Mouse (Mus musculus) right cerebral cortex, postnatal 25 days (tissue): Measurements from ENCODE around the gene 4931428L18Rik.

Experiments used
- DNase-seq: peaks from one replicate; pipeline ENCODE4 v3.0.0; 2022

4931428L18Rik gene

DNA sequence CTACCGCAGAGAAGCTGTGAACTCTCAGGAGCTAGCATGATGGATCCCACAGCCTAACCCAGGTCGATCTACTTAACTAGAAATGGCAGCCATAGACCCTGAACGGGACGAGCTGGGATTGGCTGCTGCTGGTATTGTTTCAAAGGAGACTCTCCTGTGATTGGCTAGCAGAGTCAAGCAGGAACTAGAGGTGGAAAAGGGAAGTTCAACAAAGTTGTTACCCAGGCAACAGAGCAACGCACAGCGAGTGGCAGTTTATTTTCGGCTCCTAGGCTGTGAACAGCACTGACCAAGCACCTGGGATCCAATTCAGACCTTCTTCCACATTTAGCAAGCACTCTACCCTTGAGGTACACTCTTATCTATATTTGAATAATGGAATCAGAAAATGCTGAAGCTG, at the start of gene 4931428L18Rik, which contains the start of gene Pih1d3:
4931428L18Rik (minus strand) TSS at position 121 of the 400 bp plus-strand sequence.
Pih1d3 (plus strand) TSS at position 275 of the 400 bp plus-strand sequence.
- DNase-seq, result no peak

DNA sequence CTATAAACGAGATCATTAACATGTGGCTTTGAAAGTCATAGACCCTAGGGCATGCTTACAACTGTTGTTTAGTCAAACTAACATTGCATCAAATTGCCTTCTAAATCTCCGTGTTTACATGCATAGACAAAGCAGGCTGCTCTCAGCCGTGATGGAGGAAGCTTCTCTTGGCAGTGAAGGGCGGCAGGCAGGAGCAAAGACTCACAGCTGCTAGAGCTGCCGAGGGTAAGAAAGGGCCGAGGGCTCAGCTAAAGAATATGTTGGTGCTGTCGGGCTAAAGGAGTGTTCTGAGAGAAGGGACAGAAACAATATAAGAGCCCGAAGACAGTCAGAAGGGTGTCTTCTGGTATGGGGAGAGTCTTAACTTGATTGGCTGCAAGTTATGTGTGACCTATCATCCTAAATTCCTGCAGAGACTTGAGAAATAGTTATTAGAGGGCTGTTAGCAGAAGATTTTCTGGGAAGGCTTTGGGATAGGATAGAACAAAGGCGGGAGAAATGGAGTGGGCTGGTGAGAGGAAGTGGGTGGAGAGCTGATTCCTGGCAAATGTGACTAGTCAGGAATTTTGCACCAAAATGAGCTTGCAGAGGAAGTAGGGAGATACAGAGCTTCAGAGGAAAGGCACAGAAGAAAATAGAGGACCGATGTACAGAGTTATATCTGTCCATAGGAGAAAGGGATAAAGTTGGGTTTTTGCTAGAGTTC, 37.9 kb upstream of the 4931428L18Rik start:
- DNase-seq, result no peak

DNA sequence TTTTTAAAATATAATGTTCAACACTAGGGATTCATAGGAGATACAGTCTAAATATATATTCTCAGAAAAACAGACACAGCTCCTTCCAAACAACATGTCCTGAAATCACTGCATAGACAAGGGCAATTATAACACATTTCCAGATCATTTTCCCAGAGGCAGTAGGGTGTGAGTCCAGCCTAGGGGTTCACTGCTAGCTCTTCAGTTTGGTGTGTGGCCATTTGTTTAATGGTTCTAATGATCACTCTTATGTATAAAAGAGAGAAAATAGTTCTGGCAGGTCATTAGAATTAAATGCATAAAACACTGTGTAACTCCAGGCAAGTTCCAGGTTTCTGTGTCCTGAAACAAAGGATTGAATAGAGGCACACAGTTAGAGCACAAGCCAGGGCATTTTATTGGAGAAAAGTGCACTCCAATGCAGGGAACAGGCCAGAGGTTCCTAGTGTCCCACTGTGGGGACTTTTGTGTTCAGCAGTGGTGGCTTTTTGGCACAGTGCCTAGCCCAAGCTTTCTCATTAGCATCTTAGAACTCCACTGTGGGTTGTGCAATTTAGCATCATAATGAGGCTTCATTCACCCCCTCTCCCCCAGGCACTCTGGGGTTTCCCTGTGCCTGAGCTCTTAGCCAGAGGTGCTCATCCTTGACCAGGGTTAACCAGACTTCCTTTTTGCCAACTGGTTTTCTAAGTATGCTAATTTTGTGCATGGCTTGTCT, 11.0 kb upstream of the 4931428L18Rik start:
- DNase-seq, result no peak

DNA sequence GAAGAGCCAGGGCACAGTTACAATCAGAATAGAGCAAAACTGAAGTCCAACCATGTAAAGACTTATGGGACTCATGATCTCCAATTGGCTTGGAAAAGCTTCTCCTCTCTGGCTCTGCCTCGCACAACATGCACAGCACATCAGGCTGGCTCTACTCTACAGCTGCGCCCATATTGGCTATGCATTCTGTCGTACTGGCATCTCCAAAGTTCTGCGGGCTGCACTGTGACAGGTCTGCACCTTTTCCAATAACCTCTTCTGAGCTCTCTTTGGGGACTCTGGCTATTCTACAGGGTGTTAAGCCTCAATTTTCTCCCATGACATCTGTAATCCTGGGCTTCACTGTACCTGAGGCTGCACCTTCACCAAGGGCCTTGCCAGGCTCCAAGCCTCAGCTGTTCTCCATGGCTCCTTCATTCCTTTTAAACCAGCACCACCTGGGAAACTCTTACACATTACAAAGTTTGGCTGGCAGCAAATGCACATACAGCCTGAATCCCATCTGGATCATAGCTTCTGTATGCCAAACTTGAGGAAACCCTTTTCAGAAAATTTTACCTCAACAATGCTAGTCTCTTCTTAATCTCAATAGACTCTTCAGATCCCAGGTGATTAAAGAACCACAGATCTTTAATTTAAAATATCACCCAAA, 1.8 kb downstream of the 4931428L18Rik start:
- DNase-seq, result peak; percentile 16

DNA sequence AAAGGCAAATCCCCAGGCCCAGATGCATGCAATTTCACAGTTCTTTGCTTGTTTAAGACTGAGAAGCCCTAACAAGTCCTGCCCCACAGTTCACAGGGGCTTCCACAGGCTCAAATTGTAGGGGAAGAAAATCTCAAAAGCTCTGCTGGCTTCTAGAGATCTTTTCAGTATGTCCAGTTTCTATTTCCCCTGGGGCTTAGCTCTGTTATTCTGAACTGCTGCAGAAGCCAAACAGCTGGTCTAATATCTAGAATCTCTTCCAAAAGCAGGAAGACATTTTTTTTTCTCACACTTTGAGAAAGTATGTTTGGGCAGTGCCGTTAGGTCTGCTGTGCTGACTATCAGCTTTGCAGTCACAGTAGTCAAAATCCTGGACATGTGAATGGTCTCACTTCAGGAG, 7.7 kb downstream of the 4931428L18Rik start:
- no peak for DNase-seq

DNA sequence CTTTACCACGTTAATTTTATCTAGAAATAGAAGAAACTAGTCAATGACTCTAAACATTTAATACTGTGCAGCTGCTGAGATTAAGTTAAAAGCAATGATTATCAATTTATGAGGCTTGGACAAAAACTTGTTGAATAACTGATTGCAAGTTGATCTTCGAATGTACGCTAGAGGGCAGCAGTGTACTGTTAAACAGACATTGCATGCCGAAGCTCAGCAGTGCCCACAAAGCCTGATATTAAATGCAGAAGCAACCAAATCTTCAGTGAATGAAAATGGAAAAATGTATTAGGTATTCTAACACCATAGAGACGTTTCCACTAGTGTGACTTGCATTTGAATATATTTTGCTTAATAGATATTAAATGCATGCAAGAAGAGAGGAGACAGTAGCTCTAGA, 12.3 kb downstream of the 4931428L18Rik start:
- no peak for DNase-seq

DNA sequence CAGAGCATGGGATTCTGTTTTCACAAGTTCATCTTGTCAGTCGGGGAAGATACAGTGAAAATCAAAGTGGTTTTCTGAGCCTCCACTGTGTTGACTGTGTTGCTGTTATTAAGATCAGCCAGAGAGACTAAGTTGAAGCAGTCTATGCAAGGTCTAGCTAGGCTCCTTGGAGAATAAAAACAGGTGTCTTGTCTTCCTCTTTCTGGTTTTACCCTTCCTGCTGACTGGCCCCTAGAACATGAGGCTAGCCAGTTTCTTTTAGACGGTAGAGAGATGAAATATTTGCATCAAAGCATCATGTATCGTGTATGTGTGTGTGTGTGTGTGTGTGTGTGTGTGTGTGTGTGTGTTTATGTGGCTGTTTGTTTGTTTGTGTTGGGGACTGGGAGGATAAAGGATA, 16.7 kb downstream of the 4931428L18Rik start:
- DNase-seq, result no peak

DNA sequence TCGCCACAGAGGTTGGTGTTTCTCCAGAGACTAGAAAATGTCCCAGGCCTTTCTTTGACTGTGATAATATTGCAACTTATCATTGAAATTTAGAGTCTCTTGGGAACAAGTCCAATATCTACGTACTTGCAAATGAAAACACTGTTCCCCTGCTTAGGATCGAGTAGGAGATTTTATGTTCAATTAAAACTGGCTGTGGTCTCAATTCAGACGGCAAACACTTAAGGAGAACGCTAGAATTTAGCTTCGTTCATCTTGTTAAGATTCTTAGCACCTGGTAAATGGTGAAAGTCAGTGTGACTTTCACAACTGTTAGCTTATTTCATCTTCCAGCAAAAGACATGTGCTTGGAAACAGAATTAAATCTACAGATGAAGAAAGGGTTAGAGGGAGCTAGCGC, 17.1 kb downstream of the 4931428L18Rik start:
- DNase-seq, result no peak

DNA sequence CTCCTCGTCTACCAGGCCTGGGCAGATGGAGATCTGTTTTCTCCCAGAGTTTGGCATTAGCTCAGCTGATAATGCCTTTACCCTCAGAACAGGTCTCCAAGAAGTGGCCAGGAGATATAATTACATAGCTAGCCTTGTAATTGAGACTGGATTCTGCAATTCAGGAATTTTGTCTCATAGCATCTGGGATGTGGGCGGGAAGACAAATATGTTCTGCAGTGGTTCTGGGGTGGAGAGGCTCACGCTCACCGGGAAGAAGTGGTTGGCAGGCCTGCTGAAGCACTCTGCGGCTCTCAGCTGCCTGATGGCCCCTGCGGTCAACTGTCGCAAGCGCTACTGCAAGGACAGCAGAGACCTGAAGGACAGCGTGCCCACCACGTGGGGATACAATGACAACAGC, 18.7 kb downstream of the 4931428L18Rik start:
- peak; percentile 42 for DNase-seq

DNA sequence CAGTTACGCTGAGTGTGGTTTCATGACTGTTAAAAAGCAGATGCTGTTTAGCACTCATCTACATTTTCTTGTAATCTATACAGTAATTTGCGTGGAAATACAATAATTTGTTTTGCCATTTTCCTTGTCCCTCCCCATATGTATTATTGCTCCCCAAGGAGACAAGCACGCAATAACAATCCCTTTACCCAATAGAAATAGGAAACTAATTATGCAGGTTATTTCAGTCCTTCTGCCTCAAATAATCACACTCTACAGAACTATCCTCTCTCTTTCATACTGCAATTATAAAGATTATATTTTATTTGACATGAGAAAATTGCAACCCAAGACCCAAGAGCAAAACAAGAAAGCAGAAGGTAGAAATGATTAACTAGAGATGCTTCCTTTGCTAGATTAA, 25.5 kb downstream of the 4931428L18Rik start:
- no peak for DNase-seq

DNA sequence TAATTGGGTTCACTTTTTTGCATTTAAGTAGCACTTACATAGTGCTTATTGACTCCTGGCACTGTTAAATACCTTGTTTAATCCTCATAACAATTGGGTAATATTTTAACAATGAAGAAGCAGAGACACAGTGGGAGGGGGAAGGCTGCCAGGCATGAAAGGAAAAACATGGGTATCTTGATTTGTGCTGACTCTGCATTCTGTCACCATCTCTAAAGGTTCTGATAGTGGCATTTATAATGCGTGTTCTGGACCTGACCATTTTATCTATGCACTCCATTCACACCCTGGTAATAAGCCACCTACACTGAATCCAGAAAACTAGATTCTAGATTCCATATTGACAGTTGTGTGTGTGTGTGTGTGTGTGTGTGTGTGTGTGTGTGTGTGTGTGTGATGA, 26.9 kb downstream of the 4931428L18Rik start:
- no peak for DNase-seq

DNA sequence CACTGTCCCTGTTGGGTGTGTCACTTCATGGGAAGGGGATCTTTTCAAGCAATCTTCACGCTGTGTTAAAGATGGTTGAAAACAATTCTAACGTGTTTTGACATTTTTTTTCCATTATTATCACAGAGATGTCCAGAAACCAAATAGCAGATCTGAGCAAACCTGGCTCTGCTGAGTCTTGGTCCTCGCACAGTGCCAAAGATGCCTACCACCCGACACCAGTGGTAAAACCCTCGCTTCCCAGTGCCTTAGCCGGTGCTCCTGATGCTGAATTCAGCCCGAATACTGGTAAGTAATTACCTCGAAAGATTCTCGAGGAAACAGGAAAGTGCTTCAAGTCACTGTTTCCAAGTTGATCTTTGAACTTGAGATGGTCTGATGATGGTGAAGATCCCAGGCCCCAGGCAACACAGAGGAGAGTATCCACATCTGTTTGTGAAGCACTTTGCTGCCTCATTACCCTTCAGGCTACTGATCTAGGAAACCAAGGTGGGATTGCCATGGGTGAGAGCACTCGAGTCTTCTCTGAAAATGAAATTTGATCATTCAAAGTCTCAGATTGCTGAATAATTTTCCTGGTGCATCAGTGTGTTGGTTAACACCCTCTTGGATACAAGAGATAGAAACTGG, 32.1 kb downstream of the 4931428L18Rik start:
- no peak for DNase-seq

DNA sequence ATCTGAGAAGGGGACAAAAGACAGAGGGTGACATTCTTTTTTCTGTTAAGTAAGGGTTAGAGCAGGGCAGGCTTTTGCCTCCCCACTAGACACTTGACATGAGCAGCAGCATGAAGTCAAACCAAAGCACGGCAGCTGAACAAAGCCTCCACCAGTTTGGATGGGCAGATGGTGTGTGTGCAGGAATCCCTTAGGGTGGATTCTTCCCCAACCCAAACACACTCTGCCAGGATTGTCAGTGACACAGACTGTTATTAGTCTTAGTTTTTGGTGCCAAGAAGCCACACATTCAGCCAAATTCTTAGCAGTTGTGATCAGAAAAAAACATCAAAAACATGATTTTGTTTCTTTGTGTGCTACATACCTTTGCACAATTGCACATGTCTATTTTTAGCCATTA, 44.2 kb downstream of the 4931428L18Rik start:
- DNase-seq, result no peak

DNA sequence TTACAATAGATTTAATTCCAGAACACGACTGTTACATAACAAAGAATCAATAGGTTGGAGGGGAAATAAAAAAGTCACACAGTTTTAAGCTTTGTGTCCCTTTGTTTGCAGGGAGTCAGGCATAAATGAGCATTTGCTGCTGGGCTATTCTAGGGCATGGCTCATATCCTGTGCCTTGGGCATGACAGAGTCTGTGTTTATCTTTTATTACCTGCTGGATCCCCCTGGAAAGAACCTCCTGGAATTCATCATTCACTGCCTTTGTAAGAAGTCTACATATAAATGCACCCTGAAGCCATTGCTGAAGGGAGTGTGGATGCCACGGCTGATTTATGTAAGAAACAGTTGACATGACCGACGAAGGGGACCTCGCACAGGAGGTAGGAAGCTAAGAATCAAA, 46.4 kb downstream of the 4931428L18Rik start, which contains the start of gene Lgsn:
Lgsn (plus strand) TSS at position 301 of the 400 bp plus-strand sequence.
- DNase-seq, result no peak

DNA sequence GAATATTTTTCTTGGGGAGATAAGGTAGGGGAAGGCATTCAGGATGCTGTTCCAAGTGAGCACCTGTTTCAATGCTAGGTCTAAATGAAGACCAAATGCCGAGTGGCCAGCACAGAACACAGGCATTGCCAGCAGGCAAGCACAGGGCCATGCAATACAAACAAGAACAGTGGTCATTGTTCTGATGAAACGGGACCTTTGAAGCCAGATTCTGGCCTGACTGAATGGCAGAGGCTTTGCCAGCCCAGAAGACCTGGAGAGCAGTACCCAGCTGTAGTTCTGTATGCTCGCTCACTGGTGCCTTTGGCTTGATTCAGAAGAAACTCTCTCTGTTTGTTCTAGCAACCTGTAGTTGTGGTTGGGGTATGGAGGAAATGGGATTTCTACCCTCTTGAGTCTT, 47.1 kb downstream of the 4931428L18Rik start:
- DNase-seq, result no peak

DNA sequence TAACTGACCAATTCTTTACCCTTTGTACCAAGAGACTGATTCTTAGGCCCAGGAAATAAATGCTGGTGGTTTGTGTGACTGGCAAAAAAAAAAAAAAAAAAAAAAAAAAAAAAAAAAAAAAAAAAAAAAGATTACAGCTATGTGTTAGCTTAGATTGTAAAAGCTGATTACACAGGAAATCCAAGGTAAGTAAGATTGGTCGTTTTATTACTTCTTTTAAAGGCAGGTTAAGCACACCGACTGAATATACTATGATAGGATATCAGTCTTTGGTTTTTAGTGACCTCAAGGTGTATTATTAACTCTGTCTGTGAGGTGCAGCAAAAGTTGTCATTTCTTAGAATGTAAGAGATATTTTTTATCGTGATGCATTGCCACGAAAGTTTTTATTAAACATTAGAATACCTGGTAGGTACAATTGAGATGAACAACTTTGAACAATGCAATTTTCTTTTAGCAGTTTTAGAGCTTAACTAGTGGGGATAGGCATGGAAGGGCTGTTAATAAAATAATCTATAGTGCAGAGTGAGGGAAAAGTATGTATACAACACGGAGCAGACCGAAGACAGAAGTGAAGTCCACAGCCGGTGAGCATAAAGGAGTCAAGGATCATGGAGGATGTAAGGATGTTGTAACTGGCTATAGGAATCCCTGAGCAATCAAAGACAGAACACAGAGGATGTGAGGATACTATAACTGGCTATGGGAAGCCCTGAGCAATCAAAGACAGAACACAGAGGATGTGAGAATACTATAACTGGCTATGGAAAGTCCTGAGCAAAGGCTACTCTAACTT, 57.0 kb downstream of the 4931428L18Rik start:
- no peak for DNase-seq

DNA sequence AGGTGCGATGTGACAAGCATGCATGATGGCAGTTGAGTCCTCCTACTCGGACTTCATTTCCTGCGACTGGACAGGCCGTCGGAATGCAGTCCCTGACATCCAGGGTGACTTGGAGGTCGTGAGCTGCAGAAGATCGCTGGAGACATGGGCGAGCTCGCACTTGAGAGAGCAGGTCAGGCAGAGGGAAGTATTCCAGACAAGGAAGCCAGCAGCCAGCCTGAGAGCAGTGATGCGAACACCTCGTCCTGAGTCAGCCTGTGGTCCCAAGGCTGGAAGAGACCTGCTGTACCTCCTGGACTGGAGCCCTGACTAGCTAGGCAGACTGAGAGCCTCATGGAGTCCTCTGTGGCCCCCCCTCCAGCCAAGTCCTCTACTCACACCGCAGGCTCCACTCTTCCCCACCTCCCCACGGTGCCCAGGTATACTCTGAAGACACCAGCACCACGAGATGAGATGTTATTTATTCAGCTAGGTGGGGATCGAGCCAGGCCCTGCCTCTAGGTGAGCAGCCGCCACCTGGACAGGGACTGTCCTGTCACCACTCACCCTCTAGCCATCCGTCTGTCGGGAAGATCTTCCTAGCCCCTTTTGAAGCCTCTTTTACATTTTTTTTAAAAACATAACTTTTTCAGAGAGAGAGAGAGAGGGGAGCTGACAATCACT, 57.8 kb downstream of the 4931428L18Rik start:
- no peak for DNase-seq

DNA sequence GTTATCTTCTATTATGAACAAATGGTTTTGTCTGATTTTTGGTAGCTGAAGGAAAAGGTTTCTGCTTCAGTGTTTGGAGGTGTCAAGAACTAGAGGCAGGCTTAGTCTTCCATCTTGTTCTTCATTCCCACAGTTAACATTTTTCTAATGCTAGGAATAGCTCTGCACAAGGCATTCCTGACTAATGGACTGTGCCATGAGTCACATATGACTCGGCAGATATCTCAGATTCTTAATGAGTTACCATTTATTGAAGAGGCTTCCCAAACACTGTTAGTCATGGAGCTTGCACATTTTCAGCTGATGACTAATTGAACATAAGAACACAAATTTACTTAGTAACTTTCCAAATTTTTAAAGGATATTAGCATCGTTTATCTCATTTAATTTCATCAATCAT, 65.6 kb downstream of the 4931428L18Rik start:
- DNase-seq, result no peak

DNA sequence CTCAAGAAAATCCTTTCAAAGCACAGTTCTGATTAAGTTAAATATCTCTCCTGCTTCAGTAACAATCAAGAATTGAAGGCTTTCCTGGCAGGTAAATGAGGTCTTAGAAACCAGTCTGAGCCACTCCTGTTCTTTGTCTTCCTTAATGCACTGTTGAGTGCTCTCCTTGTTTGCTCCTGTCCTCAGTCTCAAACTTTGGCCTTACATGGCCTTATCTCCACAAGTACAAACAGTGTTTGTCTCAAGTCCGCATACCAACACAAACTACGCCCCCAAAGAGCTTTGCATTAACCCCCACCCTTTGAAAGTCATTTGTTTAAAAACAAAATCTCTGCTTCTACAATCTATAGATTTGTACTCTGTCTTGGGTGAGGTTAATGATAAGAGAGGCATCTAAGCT, 66.3 kb downstream of the 4931428L18Rik start:
- no peak for DNase-seq

DNA sequence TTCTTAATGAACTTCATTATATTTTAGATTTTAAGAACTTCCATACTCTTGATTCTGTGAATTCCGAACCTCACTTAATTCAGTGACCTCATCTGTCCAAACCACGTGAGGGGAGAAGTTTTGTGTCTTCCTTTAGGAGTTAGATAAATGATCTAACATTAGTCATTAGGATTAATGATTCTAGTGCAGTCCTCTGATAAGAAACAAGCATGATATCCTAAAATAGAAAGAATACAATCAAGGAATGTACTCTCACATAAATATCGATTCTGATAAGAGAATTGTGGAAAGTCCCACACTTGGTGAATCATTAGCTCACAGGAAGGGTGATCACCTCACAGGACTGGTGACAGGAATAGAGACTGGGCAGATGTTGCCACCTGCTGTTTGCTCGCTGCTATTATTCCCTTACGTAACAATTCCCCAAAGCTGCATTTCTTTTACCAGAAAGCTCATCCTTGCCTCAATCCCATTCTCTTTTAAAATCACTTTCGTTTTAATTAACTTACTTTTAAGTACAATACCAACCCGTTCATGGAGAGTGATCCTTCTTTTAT, 68.6 kb downstream of the 4931428L18Rik start:
- peak; percentile 30 for DNase-seq

DNA sequence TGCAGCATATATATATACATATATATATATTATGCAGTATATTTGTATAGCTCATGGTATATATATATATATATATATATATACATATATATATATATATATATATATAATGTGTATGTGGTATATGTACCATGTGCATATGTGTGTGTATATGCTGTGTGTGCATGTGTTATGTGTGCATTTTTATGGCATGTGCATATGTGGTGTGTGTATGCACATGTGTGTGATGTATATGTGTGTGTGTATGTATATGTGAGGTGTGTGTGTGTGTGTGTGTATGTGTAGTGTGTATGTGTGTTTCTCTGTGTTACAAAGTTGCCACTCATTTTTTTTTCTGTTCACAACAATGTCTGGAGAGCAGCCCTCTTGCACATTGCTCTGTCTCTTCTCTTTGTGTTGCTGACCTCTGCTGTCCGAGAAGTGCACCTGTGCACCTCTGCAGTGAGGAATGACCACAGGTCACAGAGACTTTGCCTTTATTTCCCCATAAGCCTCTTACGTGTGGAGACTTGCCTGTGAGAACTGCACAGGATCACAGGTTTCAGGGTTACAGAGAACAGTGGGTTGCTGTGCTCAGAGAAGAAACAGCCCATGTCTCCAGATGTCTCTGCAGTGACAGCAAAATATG, 69.6 kb downstream of the 4931428L18Rik start:
- DNase-seq, result no peak
